Mouse (Mus musculus) left cerebral cortex, postnatal 36 days (tissue): Measurements from ENCODE around the gene Neurl2. TPM values are rescaled to one million over a fixed set of nuclear protein-coding genes. Genes with fewer than 3 reads are reported as not detected.
"Not testable (repeated sequence)": the region's sequence is repeated elsewhere in the genome, so short reads cannot be mapped to it uniquely, and the experiment has no call there.

Experiments
- DNase-seq, 2 experiments: peaks; one replicate each; pipeline ENCODE4 v3.0.0; 2021 to 2022; ENCODE audit warnings: low spot score in 2 of 2, mixed read lengths in 1 of 2
- intact Hi-C: fragments of 180-260 bp; cut with DNase I; formaldehyde crosslinking; loops from one replicate; pipeline ENCODE4 v1.15.1; 2025
- total RNA-seq, 2 experiments: library from RNA; stranded (reverse); gene quantifications; 2 replicates each; pipeline ENCODE4 v1.2.3; 2021

Neurl2 gene
- total RNA-seq = 1 to 10 TPM; 3.8 to 5.3 TPM

GRCm38 (mm10) chr2:164833314-164833959, at the start of gene Neurl2:
Neurl2 (minus strand) TSS chr2:164833456.
- intact Hi-C loops = no loop called here
- DNase-seq = peak; percentile 89 to 91

- DNase-seq = no peak
- intact Hi-C loops = no loop called here
These were observed 49.4 kb upstream of the Neurl2 start for GRCm38 (mm10) chr2:164882619-164883018.

DNA sequence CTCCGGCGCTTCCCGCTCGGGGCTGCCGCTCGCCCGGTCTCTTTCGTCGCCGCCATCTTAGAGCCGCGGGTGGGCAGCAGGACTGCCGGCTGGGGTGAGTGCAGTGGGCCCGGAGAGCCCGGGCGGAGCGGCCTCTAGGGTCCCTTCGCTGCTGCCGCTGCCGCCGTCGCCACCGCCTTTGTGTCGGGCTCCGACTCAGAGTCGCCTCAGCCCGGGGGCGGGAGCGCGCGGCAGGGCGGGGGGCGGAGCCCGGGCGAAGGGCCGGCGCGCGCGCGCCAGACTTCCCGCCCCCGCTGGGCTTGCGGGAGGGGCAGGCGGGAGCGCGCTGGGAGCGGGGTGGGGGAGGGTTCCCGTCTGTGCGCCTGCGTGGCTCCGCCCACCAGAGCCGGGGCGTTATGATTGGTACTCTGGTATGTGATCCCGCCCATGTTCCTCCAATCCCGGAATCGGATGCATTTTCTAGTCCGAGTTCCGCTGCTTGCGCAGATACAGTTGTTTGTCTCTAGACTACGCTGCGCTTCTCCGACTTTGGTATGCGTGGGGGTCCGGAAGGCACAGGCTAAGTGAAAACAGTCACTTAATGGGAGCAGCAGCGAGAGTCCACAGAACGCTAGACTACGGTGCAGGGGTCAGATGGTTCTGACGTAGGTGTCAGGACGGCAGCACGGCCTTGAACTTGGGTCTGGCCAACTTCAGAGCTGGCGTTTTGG, 46.5 kb upstream of the Neurl2 start:
- intact Hi-C loops = loop anchor here (2.0 kb wide), 2 partner anchors 31 to 45 kb away; partner anchors contain the start of gene Zfp335

GRCm38 (mm10) chr2:164879228-164879567, 45.9 kb upstream of the Neurl2 start, which contains the start of gene Pcif1:
Pcif1 (plus strand) TSS chr2:164879304.
- intact Hi-C loops = loop anchor here (2.0 kb wide), 2 partner anchors 32 to 44 kb away; partner anchors contain the start of gene Zfp335
- DNase-seq = peak; percentile 89 to 92

More for the DNA sequence above, 46.5 kb upstream of the Neurl2 start:
- peak; percentile 93 for DNase-seq

DNA sequence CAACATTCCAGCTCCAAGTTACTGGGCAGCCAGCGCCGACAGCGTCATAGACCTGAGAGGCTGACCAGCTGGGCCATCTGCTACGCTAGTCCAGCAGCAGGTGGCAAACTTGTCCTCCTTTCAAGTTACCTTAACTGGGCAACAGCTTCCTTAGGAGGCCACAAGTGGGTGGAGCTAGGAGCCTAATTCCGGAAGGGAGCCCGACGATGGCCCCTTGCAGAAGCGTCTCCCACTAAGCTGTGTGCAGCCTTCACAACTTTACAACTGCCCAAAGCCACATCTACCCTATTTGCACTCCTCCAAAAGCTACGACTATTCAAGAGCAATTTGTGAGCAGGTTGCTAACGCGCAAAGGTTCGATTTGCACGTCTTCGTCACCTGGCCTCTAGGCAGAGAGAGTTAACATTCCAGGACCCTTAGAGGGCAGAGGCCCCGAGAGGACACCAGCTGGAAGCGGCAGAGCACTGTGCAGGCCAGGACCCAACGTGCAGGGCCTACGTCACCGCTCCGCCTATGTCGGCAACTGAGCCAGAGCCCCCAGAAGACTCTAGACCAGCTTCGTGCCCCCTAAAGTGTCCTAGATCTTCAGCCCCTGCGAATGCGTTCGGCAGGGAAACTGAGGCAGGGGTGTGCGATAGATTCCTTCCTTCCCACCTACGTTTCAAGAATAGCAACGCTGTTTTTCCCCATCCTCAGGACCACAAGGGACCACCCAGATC, 45.4 kb upstream of the Neurl2 start:
- intact Hi-C loops = loop anchor here (2.0 kb wide), 2 partner anchors 32 to 44 kb away; partner anchors contain the start of gene Zfp335

DNA sequence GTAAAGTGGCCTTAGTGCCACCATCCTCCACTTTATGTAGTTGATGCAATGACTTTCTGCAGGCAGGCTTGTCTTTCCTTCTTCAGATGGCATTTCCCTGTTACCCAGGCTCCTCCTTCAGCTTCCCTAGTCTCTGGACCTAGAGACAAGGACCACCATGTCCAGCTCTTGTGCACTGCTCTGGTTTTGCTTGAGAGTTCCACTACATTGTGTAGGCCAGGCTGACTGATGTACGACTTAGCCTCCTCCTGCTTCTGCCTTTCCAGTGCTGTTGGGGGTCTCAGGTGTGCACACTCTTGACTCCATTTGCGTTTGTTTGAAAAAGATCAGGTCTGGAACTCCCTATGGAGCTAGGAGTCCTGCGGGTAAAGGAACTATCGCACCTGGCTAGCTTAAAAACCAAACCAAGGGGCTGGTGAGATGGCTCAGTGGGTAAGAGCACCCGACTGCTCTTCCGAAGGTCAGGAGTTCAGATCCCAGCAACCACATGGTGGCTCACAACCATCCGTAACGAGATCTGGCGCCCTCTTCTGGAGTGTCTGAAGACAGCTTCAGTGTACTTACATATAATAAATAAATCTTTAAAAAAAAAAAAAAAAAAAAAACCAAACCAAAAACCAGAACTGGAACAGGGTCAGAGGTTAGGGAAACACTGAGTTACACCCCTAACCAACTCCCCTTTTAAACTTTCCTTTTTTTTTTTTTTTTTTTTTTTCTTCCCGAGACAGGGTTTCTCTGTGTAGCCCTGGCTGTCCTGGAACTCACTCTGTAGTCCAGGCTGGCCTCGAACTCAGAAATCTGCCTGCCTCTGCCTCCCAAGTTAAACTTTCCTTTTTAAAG, 44.3 kb upstream of the Neurl2 start:
- DNase-seq = not testable (repeated sequence)
- intact Hi-C loops = loop anchor here (2.0 kb wide), 2 partner anchors 33 to 43 kb away; partner anchors contain the start of gene Zfp335

More for the DNA sequence above, 45.4 kb upstream of the Neurl2 start:
- DNase-seq = no peak

DNA sequence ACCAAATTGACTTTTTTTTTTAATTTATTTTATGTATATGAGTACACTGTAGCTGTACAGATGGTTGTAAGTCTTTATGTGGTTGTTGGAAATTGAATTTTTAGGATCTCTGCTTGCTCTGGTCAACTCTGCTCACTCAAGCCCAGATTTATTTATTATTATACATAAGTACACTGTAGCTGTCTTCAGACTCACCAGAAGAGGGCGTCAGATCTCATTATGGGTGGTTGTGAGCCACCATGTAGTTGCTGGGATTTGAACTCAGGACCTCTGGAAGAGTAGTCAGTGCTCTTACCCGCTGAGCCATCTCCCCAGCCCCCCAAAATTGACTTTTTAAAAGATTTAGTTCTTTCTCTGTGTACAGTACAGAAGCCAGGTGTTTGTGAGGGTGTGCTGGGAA, 42.4 kb upstream of the Neurl2 start:
- intact Hi-C loops = not testable (repeated sequence)

GRCm38 (mm10) chr2:164874239-164874769, 41.0 kb upstream of the Neurl2 start:
- intact Hi-C loops = no loop called here
- DNase-seq = no peak

More for the DNA sequence above, 42.4 kb upstream of the Neurl2 start:
- not testable (repeated sequence) for DNase-seq

GRCm38 (mm10) chr2:164873621-164874020, 40.4 kb upstream of the Neurl2 start:
- intact Hi-C loops = no loop called here
- no peak for DNase-seq

GRCm38 (mm10) chr2:164871602-164872303, 38.5 kb upstream of the Neurl2 start:
- intact Hi-C loops = no loop called here
- DNase-seq = no peak

GRCm38 (mm10) chr2:164868491-164868890, 35.2 kb upstream of the Neurl2 start:
- DNase-seq = no peak
- intact Hi-C loops = no loop called here

DNA sequence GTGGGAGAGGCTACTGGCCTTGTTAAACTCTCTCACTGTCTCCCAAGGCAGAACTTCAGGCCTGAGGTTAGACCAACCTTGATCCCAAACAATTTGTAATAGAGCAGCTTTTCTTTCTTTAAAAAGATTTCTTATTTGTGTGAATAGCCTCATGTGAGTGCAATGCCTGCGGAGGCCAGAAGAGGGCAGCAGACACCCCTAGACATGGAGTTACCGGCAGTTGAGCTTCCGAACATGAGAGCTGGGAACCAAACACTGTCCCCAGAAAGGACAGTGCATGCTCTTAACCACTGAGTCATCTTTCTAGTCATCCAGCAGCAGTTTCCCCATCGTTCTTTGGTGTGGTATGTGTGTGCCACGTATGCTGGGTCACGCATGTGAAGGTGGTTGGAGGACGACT, 34.3 kb upstream of the Neurl2 start:
- DNase-seq = no peak
- intact Hi-C loops = no loop called here

DNA sequence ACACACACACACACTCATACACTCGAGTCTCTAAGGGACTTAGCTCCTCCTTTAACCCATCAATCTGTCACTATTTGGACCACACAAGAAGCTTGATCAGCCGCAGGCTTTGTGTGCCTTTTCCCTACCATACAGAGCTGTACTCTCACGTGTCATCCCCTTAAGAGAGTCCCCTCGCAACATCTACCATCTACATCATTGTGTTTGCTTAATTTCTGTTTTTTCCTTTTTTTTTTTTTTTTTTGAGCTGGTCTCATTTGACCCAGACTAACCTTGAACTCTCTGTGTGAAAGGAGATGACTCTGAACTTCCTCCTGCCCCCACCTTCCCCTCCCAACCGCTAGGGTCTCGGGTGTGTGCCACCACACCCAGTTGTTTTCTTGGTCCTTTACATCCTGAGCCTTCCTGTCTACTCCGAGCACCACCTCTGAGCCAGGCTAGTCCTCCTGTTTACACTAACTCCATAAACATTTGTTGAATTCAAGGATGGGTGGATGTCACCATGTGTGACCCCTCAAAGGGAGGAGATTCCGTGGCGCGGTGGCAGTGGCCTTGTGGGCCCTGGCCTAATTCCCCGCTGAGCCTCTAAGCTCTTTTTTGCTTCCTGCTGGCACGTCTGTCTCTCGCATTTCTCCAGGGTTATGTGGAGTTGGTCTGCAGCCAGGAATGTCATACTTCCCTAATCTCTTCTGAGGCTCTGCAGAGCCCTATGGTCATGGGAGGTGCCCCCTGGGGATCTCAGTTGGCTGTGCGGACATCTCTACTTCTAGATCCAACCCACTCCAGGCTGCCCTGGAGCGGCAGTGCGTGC, 33.7 kb upstream of the Neurl2 start:
- intact Hi-C loops = no loop called here

GRCm38 (mm10) chr2:164864593-164864992, 31.3 kb upstream of the Neurl2 start:
- no peak for DNase-seq
- intact Hi-C loops = no loop called here

More for the DNA sequence above, 33.7 kb upstream of the Neurl2 start:
- no peak for DNase-seq

DNA sequence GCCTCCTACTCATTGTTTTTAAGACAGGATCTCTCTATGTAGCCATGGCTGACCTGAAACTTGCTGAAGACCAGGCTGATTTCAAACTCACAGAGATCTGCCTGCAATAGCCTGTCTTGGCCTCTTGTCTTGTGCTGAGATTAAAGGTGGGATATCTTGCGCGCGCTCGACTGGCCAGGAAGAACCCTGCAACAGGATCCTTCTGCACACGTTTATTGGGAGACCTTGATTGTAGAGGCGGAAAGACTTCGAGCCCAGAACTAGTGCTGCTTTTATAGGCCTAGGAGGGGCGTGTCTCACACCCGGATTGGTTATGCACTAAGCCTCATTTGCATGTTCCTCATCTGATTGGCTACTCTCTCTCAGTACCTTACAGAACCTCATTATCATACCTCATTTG, 30.2 kb upstream of the Neurl2 start:
- intact Hi-C loops = not testable (repeated sequence)

GRCm38 (mm10) chr2:164862179-164862861, 29.1 kb upstream of the Neurl2 start:
- intact Hi-C loops = no loop called here
- DNase-seq = no peak

More for the DNA sequence above, 30.2 kb upstream of the Neurl2 start:
- DNase-seq = not testable (repeated sequence)

GRCm38 (mm10) chr2:164861094-164861493, 27.8 kb upstream of the Neurl2 start:
- DNase-seq = no peak
- intact Hi-C loops = no loop called here
